Mouse (Mus musculus) urinary bladder, adult 2 months (tissue): ENCODE measurements around the gene Uso1. TPM values are rescaled to one million over a fixed set of nuclear protein-coding genes. Genes with fewer than 3 reads are reported as not detected.

Experiments used
- DNase-seq: peaks from one replicate; pipeline ENCODE4 v3.0.0; 2022; ENCODE audit warnings: low spot score
- polyA plus RNA-seq: library from polyadenylated mRNA; depleted of rRNA; stranded (reverse); fragments of >200 nt; gene quantifications from 2 replicates; pipeline ENCODE4 v1.2.3, GENCODE M21; 2012; rRNA removed

Uso1 gene
- polyA plus RNA-seq, 1 experiment, result 53.4 TPM

DNA sequence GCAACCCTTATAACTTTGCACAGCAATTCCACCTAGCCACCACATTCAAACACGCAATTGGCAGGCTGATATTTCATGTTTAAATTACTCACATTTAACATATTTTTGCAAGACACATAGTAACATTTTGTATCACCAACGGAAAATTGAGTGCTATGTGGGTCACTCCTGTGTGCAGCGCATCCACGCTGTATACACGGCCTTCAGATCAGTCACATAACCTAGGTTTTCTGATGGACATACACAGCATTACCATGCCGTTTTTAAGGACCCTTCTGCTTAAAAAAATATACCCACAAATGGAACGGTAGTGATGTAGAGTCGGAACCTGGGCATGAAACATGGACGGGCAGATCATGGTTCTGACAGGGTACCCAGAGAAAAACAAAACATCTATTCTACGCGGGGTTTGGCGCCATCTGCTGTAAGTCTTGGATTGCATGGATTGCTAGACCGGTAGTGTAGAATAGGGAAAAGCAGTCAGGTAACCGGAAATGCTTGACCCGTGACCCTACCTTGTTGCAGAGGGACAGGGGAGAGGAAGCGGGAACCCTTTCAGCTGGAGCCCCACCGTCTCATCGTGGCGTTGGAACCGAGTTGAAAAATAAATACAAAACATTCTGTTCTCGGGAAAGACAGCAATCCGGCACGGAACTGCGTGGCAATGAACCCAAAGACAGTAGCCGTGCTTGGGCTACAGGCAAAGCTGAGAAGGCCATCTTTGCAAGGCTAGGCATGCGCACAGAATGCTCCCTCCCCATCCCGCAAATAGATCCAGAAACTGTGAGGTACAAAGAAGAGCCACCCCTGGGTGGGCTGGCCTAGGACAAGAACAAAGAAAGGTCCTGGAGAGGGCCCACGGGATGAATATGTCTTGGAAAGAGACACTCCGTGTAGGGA lies 101.8 kb downstream of the Uso1 start:
- no peak for DNase-seq

- DNase-seq, result no peak
Measured at GRCm38 (mm10) chr5:92240769-92241168, 103.0 kb downstream of the Uso1 start.

DNA sequence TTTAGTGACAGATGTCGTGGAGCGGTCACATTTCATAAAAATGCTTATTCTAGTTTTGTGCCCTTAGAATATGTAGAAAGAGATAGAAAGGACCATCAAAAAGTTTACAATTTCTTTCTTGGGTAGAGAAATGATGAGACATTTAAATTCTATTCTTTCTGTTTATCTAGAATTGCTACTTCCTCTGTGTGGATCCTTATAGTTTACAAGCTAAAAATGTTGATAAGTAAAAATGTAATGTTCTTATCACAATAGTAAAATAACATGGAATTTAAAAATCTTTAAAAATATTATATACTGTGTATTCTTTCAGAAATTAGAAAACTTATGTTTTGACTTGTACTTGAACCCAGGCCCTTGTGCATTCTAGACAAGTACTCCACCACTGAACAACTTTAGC lies 107.2 kb downstream of the Uso1 start:
- no peak for DNase-seq

DNA sequence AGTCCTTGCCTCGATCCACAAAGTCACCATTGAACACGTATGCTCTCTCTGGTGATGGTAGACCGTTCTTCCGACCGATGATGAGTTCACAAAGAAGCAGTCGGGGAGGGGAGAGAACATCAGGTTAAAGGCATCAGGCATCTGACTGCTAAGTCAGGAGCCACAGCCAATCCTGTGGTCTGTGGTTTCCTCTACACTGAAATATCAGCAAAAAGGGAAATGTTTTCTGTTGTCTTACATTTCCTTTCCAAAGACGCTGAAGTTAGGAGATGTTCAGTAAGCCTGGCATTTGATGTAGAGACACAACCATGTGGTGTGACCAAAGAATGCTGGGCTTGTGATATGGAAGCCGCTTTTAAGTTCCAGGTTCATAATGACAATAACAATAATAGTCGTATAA lies 107.7 kb downstream of the Uso1 start:
- DNase-seq, result no peak

DNA sequence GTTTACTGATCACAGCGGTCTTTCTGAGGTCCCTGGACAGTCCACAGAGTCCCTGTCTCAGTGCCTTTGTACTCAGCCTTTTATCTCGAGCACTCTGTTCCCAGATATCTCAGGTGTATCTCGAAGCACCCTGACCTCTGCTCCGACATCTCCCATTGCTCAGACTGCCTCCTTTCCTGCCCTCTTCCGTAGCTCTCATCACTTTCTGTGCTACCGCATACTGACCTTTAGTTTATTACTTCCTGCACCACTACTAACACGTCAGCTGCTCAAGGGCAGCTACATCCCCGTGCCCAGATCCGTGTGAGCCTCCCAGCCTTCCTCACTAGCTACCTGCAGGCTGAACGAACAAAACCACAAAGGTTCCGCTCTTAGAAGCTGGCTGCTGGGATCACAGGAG lies 110.9 kb downstream of the Uso1 start:
- no peak for DNase-seq

- DNase-seq, result no peak
Measured at GRCm38 (mm10) chr5:92252031-92252430, 114.3 kb downstream of the Uso1 start.

Other genes starting within 250 kb of the Uso1 start
- gene Rchy1, start 174.9 kb upstream of the Uso1 start, polyA plus RNA-seq, result 51.9 and 57.7 TPM in 2 replicates
- not detected in 2 replicates for gene Odaph, start 150.5 kb upstream of the Uso1 start, polyA plus RNA-seq
- gene Cdkl2, start 94.1 kb upstream of the Uso1 start, polyA plus RNA-seq, result 4.0 and 5.7 TPM in 2 replicates
- 68.4 and 76.6 TPM in 2 replicates for gene G3bp2, start 54.2 kb upstream of the Uso1 start, polyA plus RNA-seq
- gene U90926, start 77.5 kb downstream of the Uso1 start, polyA plus RNA-seq, result not detected in 2 replicates
- 0.63 and 0.69 TPM in 2 replicates for gene Ppef2, start 118.3 kb downstream of the Uso1 start, polyA plus RNA-seq
- gene Naaa, start 140.2 kb downstream of the Uso1 start, polyA plus RNA-seq, result 34.3 and 37.5 TPM in 2 replicates
- 12.3 and 13.6 TPM in 2 replicates for gene Sdad1, start 172.5 kb downstream of the Uso1 start, polyA plus RNA-seq
- gene Cxcl9, start 190.1 kb downstream of the Uso1 start, polyA plus RNA-seq, result 7.3 and 8.8 TPM in 2 replicates
- 839 and 925 TPM in 2 replicates for gene Art3, start 193.9 kb downstream of the Uso1 start, polyA plus RNA-seq
- 7.0 and 14.7 TPM in 2 replicates for gene Cxcl10, start 211.0 kb downstream of the Uso1 start, polyA plus RNA-seq